In the genomic region with DNA sequence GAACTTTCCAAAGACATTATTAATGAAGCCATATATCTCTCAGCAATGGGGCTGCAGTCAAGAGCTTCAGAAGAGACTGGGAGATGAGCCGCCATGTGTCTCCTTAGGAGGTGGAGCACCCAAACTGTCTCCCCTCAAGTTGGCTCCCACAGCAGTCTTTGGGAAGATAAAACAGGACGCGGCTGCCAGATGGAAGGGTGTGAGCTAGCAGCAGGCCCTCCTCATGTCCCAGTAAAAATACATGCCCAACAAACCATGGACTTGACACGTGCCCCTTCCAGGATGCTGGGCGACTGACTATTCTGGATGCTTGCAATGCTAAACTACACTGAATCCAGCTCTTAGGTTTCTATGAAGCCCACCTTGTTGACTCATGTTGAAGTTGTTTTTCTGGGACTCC, we compare ENCODE assay signal across 26 mouse cellular contexts. TPM values are rescaled to one million over a fixed set of nuclear protein-coding genes. Genes with fewer than 3 reads are reported as not detected.
DNase-seq lines count a peak whose midpoint lies in the region; ATAC-seq and TF ChIP-seq lines count a peak whose summit lies in the region.
"Had no signal": no experiment of that assay in that cellular context is flagged by ENCODE, and none has a peak within 500 bp of the region (broad histone marks: within the 10 kb centered on the region; RNA-seq: fewer than 3 reads in every experiment).

No protein-coding gene starts in this region.

- H3K4me1 ChIP-seq in midbrain, embryonic 14.5 days (ENCODE audit: control insufficient read depth, insufficient read depth, low read length) = no peaks in the 10 kb centered on the region
- H3K4me1 ChIP-seq: embryonic facial prominence, embryonic 13.5 days; heart, embryonic 12.5 days; kidney, embryonic 15.5 days; liver, embryonic 12.5 days; midbrain, embryonic 12.5 days; neural tube, embryonic 13.5 days had no signal

- H3K27ac ChIP-seq in left cerebral cortex, adult 2 months = peak overlapping the region; percentile 57
- H3K27ac ChIP-seq in midbrain, embryonic 14.5 days (replicated peaks; ENCODE audit: low read depth, low read length) = no peak overlapping the region
- H3K27ac ChIP-seq: embryonic facial prominence, embryonic 13.5 days; heart, adult 2 months; hindbrain, embryonic 14.5 days; kidney, embryonic 15.5 days; liver, embryonic 12.5 days; midbrain, embryonic 12.5 days; neural tube, embryonic 13.5 days had no signal

- no peaks in the 10 kb centered on the region for H3K9me3 ChIP-seq in midbrain, embryonic 14.5 days (ENCODE audit: control insufficient read depth, low read length)
- H3K9me3 ChIP-seq: embryonic facial prominence, embryonic 13.5 days; heart, embryonic 12.5 days; kidney, embryonic 15.5 days; liver, embryonic 12.5 days; midbrain, embryonic 12.5 days; neural tube, embryonic 13.5 days had no signal

- ATAC-seq in midbrain, embryonic 14.5 days (ENCODE audit: low FRiP score, low TSS enrichment) = no peak
- ATAC-seq: liver, embryonic 12.5 days; liver, postnatal 0 days had no signal

- H3K4me2 ChIP-seq in midbrain, embryonic 14.5 days (ENCODE audit: low read length) = no peak overlapping the region
- H3K4me2 ChIP-seq: embryonic facial prominence, embryonic 13.5 days; heart, embryonic 12.5 days; hindbrain, embryonic 14.5 days; kidney, embryonic 15.5 days; liver, embryonic 12.5 days; midbrain, embryonic 12.5 days; neural tube, embryonic 13.5 days had no signal

- intact Hi-C loops in left cerebral cortex, adult 2 months (cut with DNase I) = loop anchor here (2.0 kb wide), 1 partner anchor 47 kb away; no protein-coding TSS in a partner anchor
- intact Hi-C loops in left cerebral cortex, postnatal 14 days (cut with DNase I) = no loop called here

- no peak for TF ChIP-seq CTCF in left cerebral cortex, adult 2 months (IDR thresholded peaks at IDR 0.05)

- no peaks in the 10 kb centered on the region for H3K27me3 ChIP-seq in midbrain, embryonic 14.5 days (ENCODE audit: control insufficient read depth, insufficient read depth, low read length)
- H3K27me3 ChIP-seq: embryonic facial prominence, embryonic 13.5 days; heart, embryonic 12.5 days; kidney, embryonic 15.5 days; liver, embryonic 12.5 days; midbrain, embryonic 12.5 days; neural tube, embryonic 13.5 days had no signal

- H3K4me3 ChIP-seq in left cerebral cortex, adult 2 months = no peak overlapping the region
- no peak overlapping the region for H3K4me3 ChIP-seq in midbrain, embryonic 14.5 days (replicated peaks; ENCODE audit: low read depth, low read length)
- H3K4me3 ChIP-seq: embryonic facial prominence, embryonic 13.5 days; heart, adult 2 months; heart, embryonic 12.5 days; kidney, embryonic 15.5 days; liver, embryonic 12.5 days; midbrain, embryonic 12.5 days; neural tube, embryonic 13.5 days had no signal

- H3K36me3 ChIP-seq in midbrain, embryonic 14.5 days (ENCODE audit: control insufficient read depth, insufficient read depth, low read length) = no peaks in the 10 kb centered on the region
- H3K36me3 ChIP-seq: embryonic facial prominence, embryonic 13.5 days; heart, embryonic 12.5 days; kidney, embryonic 15.5 days; liver, embryonic 12.5 days; midbrain, embryonic 12.5 days; neural tube, embryonic 13.5 days had no signal

- H3K9ac ChIP-seq in midbrain, embryonic 14.5 days (replicated peaks; ENCODE audit: low read length) = no peak overlapping the region
- H3K9ac ChIP-seq: embryonic facial prominence, embryonic 13.5 days; heart, embryonic 12.5 days; hindbrain, embryonic 14.5 days; kidney, embryonic 15.5 days; liver, embryonic 12.5 days; liver, postnatal 0 days; midbrain, embryonic 12.5 days; neural tube, embryonic 13.5 days had no signal

- DNase-seq in heart, adult 11 months = peak; percentile 43
- no peak for DNase-seq in heart, adult 18-20 months
- no peak for DNase-seq in left cerebral cortex, adult 2 months (ENCODE audit: extremely low spot score in 1 of 2, low spot score in 2 of 2)
- DNase-seq in left cerebral cortex, adult 11 months (ENCODE audit: low spot score) = no peak
- DNase-seq in left cerebral cortex, postnatal 14 days (ENCODE audit: low spot score in 2 of 2) = peak; percentile 36 to 64
- DNase-seq in telencephalon, adult 2 months (ENCODE audit: low read depth, low spot score) = peak; percentile 67
- DNase-seq in midbrain, embryonic 14.5 days = no peak
- DNase-seq: adrenal gland, postnatal 14 days; cerebellum, adult 18-20 months; cerebellum, postnatal 10 days; gastrocnemius, postnatal 25 days; heart, adult 2 months; heart, postnatal 4 days; kidney, adult 18-20 months; kidney, postnatal 25 days; liver, postnatal 0 days; lung, postnatal 36 days had no signal

- 95% methylated on average over 5 of the region's 5 CpGs for WGBS in midbrain, embryonic 14.5 days

RNA-seq across cellular contexts. Expression of a gene that starts 45.2 kb away (rescaled TPM):
- 1 to 10 TPM; 1.3 to 2.0 TPM for total RNA-seq in heart, adult 18-20 months (2021)
- 100 to 1,000 TPM; 298 to 316 TPM for total RNA-seq in left cerebral cortex, adult 2 months (2021)
- 100 to 1,000 TPM; 319 to 338 TPM for total RNA-seq in left cerebral cortex, postnatal 14 days (2021)
- polyA plus RNA-seq in midbrain, embryonic 14.5 days (2014; fragmentation: Nextera tagmentation; extraction: Ambion mirVana) = 9.9 and 10.7 TPM in 2 replicates
- total RNA-seq: common myeloid progenitor, adult 5-6 weeks; megakaryocyte, adult 5-6 weeks had no signal

Comparison
In these comparisons a context has a peak if more than half of its experiments do, and no peak if none do; other contexts are left out.
1. DNase-seq: peak in heart, adult 11 months (single experiment), left cerebral cortex, postnatal 14 days (2 of 2) and telencephalon, adult 2 months (single experiment); none in heart, adult 18-20 months (0 of 2), left cerebral cortex, adult 2 months (0 of 2), left cerebral cortex, adult 11 months (single experiment) and midbrain, embryonic 14.5 days (single experiment).
2. RNA of a gene that starts 45.2 kb away (total RNA-seq): 319 to 338 TPM in left cerebral cortex, postnatal 14 days and 298 to 316 TPM in left cerebral cortex, adult 2 months; 1.3 to 2.0 TPM in heart, adult 18-20 months; every median in the first group is over 100 times any median in the second.